Mouse (Mus musculus) CH12.LX (cell line): ENCODE data around the gene Atf7ip2. TPM values are rescaled to one million over a fixed set of nuclear protein-coding genes. Genes with fewer than 3 reads are reported as not detected.
"Not testable (repeated sequence)": the region's sequence is repeated elsewhere in the genome, so short reads cannot be mapped to it uniquely, and the experiment has no call there.

ENCODE experiments used
- DNase-seq: peaks from one replicate; pipeline ENCODE4 v3.0.0-alpha.2; 2013; ENCODE audit errors: extremely low read depth
- H3K27ac ChIP-seq: 2 replicates; pipeline ENCODE4 v1.5.1; 2012; ENCODE audit warnings: low read depth, mild to moderate bottlenecking, control low read depth, moderate library complexity; ENCODE audit not compliant: insufficient read depth
- H3K27me3 ChIP-seq: replicated peaks from 2 replicates; pipeline ENCODE3; 2012; ENCODE audit warnings: inconsistent platforms
- H3K36me3 ChIP-seq, 2 experiments: replicated peaks in 1 of 2; 2 replicates each; pipeline versions ENCODE3 to v1.6.1; 2012; ENCODE audit warnings: inconsistent platforms in 1 of 2, low read length in 1 of 2, mild to moderate bottlenecking in 1 of 2, mixed read lengths in 1 of 2, moderate library complexity in 1 of 2; ENCODE audit not compliant: control insufficient read depth in 1 of 2, insufficient read depth in 1 of 2
- H3K4me1 ChIP-seq, 2 experiments: 2 replicates each; pipeline ENCODE4 v1.6.1; 2012; ENCODE audit warnings: inconsistent platforms in 1 of 2, moderate library complexity in 1 of 2; ENCODE audit not compliant: insufficient read depth in 2 of 2, control insufficient read depth in 1 of 2
- H3K4me2 ChIP-seq: 2 replicates; pipeline ENCODE4 v1.6.1; 2012; ENCODE audit warnings: low read depth, mild to moderate bottlenecking, control low read depth; ENCODE audit not compliant: poor library complexity, insufficient read depth, severe bottlenecking
- H3K4me3 ChIP-seq, 3 experiments: fragments of 150-350 bp in 1 of 3; sonication (generic) in 1 of 3; replicated peaks in 1 of 3; 2 replicates each; pipeline versions ENCODE3 to v1.5.1; 2011 to 2012; ENCODE audit warnings: low read depth in 2 of 3, low read length in 2 of 3, mild to moderate bottlenecking in 2 of 3, moderate library complexity in 2 of 3, control low read depth in 1 of 3, improper control_type of control experiment in 1 of 3, inconsistent platforms in 1 of 3, mixed read lengths in 1 of 3; ENCODE audit not compliant: poor library complexity in 1 of 3
- H3K79me2 ChIP-seq: replicated peaks from 2 replicates; pipeline ENCODE4 v1.6.1; 2012; ENCODE audit warnings: mild to moderate bottlenecking, moderate library complexity; ENCODE audit not compliant: control insufficient read depth, poor library complexity, insufficient read depth, severe bottlenecking; ENCODE audit errors: extremely low read depth
- H3K9ac ChIP-seq: 2 replicates; pipeline ENCODE4 v1.6.1; 2012; ENCODE audit warnings: low read depth, mild to moderate bottlenecking, control low read depth, moderate library complexity; ENCODE audit not compliant: insufficient read depth
- H3K9me3 ChIP-seq: replicated peaks from 2 replicates; pipeline ENCODE3; 2012; ENCODE audit warnings: low read length, inconsistent platforms, mixed read lengths
- BHLHE40 ChIP-seq: IDR thresholded peaks from 2 replicates; pipeline ENCODE4 v1.6.1; 2011; ENCODE audit warnings: mild to moderate bottlenecking, low read depth, low read length, improper control_type of control experiment
- CHD1 ChIP-seq: IDR thresholded peaks from 2 replicates; pipeline ENCODE4 v1.6.1; 2012; ENCODE audit warnings: low read depth, low read length, improper control_type of control experiment, inconsistent platforms
- CHD2 ChIP-seq: IDR thresholded peaks from 2 replicates; pipeline ENCODE4 v1.6.1; 2011; ENCODE audit warnings: low read length, improper control_type of control experiment
- CTCF ChIP-seq, 2 experiments: IDR thresholded peaks in 1 of 2; conservative IDR thresholded peaks in 1 of 2; 2 replicates each; pipeline ENCODE4 v1.5.1; 2011 to 2012; ENCODE audit warnings: low read depth in 2 of 2, low read length in 2 of 2, improper control_type of control experiment in 1 of 2, inconsistent platforms in 1 of 2, mild to moderate bottlenecking in 1 of 2, moderate library complexity in 1 of 2
- E2F4 ChIP-seq: IDR thresholded peaks from 2 replicates; pipeline ENCODE4 v1.6.1; 2011; ENCODE audit warnings: low read depth, low read length, improper control_type of control experiment; ENCODE audit not compliant: insufficient replicate concordance
- ELF1 ChIP-seq: IDR thresholded peaks from 2 replicates; pipeline ENCODE4 v1.6.1; 2014; ENCODE audit warnings: low read depth, mild to moderate bottlenecking, inconsistent platforms, low read length, improper control_type of control experiment
- EP300 ChIP-seq: IDR thresholded peaks from 2 replicates; pipeline ENCODE4 v1.6.1; 2011; ENCODE audit warnings: low read length, improper control_type of control experiment
- ETS1 ChIP-seq: conservative IDR thresholded peaks from 2 replicates; pipeline ENCODE4 v1.6.1; 2012; ENCODE audit warnings: low read depth, mild to moderate bottlenecking, inconsistent platforms, low read length, improper control_type of control experiment, moderate library complexity
- HCFC1 ChIP-seq: IDR thresholded peaks from 2 replicates; pipeline ENCODE4 v1.6.1; 2012; ENCODE audit warnings: low read depth, mild to moderate bottlenecking, inconsistent platforms, low read length, improper control_type of control experiment
- IRF4 ChIP-seq: IDR thresholded peaks from 2 replicates; pipeline ENCODE4 v1.6.1; 2014; ENCODE audit warnings: low read depth, mild to moderate bottlenecking, inconsistent platforms, low read length, improper control_type of control experiment
- JUN ChIP-seq: IDR thresholded peaks from 2 replicates; pipeline ENCODE4 v1.6.1; 2011; ENCODE audit warnings: low read depth, mild to moderate bottlenecking, low read length, improper control_type of control experiment, moderate library complexity; ENCODE audit not compliant: insufficient read depth
- JUND ChIP-seq: conservative IDR thresholded peaks from 2 replicates; pipeline ENCODE4 v1.6.1; 2011; ENCODE audit warnings: low read depth, low read length, improper control_type of control experiment
- MAFK ChIP-seq: IDR thresholded peaks from 2 replicates; pipeline ENCODE4 v1.6.1; 2011; ENCODE audit warnings: low read length, improper control_type of control experiment; ENCODE audit not compliant: insufficient replicate concordance
- MAX ChIP-seq: IDR thresholded peaks from 2 replicates; pipeline ENCODE4 v1.6.1; 2011; ENCODE audit warnings: low read length, improper control_type of control experiment
- MAZ ChIP-seq: IDR thresholded peaks from 2 replicates; pipeline ENCODE4 v1.6.1; 2012; ENCODE audit warnings: low read depth, mild to moderate bottlenecking, inconsistent platforms, low read length, improper control_type of control experiment, moderate library complexity
- MEF2A ChIP-seq: IDR thresholded peaks from 2 replicates; pipeline ENCODE4 v1.6.1; 2014; ENCODE audit warnings: low read depth, mild to moderate bottlenecking, inconsistent platforms, low read length, improper control_type of control experiment, borderline replicate concordance
- MXI1 ChIP-seq: IDR thresholded peaks from 2 replicates; pipeline ENCODE4 v1.6.1; 2011; ENCODE audit warnings: mild to moderate bottlenecking, low read depth, low read length, improper control_type of control experiment
- MYC ChIP-seq: IDR thresholded peaks from 2 replicates; pipeline ENCODE4 v1.6.1; 2011; ENCODE audit warnings: low read depth, mild to moderate bottlenecking, improper control_type of control experiment, low read length
- NELFE ChIP-seq: IDR thresholded peaks from 2 replicates; pipeline ENCODE4 v1.6.1; 2011; ENCODE audit warnings: low read depth, low read length, improper control_type of control experiment
- NRF1 ChIP-seq: IDR thresholded peaks from 2 replicates; pipeline ENCODE4 v1.6.1; 2014; ENCODE audit warnings: low read depth, mild to moderate bottlenecking, inconsistent platforms, low read length, improper control_type of control experiment, moderate library complexity
- POLR2A ChIP-seq: IDR thresholded peaks from 2 replicates; pipeline ENCODE4 v1.6.1; 2011; ENCODE audit warnings: low read depth, mild to moderate bottlenecking, improper control_type of control experiment, low read length
- POLR2AphosphoS2 ChIP-seq: IDR thresholded peaks from 2 replicates; pipeline ENCODE4 v1.6.1; 2011; ENCODE audit warnings: low read depth, low read length, improper control_type of control experiment
- RAD21 ChIP-seq: IDR thresholded peaks from 2 replicates; pipeline ENCODE4 v1.6.1; 2011; ENCODE audit warnings: low read depth, mild to moderate bottlenecking, low read length, improper control_type of control experiment, moderate library complexity
- RCOR1 ChIP-seq: conservative IDR thresholded peaks from 2 replicates; pipeline ENCODE4 v1.6.1; 2012; ENCODE audit warnings: low read depth, mild to moderate bottlenecking, inconsistent platforms, low read length, improper control_type of control experiment
- SIN3A ChIP-seq: IDR thresholded peaks from 2 replicates; pipeline ENCODE4 v1.6.1; 2012; ENCODE audit warnings: low read length, improper control_type of control experiment, inconsistent platforms
- SMC3 ChIP-seq: IDR thresholded peaks from 2 replicates; pipeline ENCODE4 v1.6.1; 2011; ENCODE audit warnings: low read depth, low read length, improper control_type of control experiment
- TBP ChIP-seq: conservative IDR thresholded peaks from 2 replicates; pipeline ENCODE4 v1.6.1; 2011; ENCODE audit warnings: low read depth, low read length, improper control_type of control experiment
- TCF12 ChIP-seq: IDR thresholded peaks from 2 replicates; pipeline ENCODE4 v1.6.1; 2014; ENCODE audit warnings: low read depth, mild to moderate bottlenecking, inconsistent platforms, low read length, improper control_type of control experiment
- UBTF ChIP-seq: IDR thresholded peaks from 2 replicates; pipeline ENCODE4 v1.6.1; 2012; ENCODE audit warnings: low read depth, mild to moderate bottlenecking, inconsistent platforms, low read length, improper control_type of control experiment, moderate library complexity
- USF1 ChIP-seq: IDR thresholded peaks from 2 replicates; pipeline ENCODE4 v1.6.1; 2014; ENCODE audit warnings: low read depth, mild to moderate bottlenecking, inconsistent platforms, low read length, improper control_type of control experiment
- USF2 ChIP-seq: conservative IDR thresholded peaks from 2 replicates; pipeline ENCODE4 v1.6.1; 2011; ENCODE audit warnings: low read depth, low read length, improper control_type of control experiment
- ZMIZ1 ChIP-seq: IDR thresholded peaks from 2 replicates; pipeline ENCODE4 v1.6.1; 2012; ENCODE audit warnings: low read depth, mild to moderate bottlenecking, inconsistent platforms, low read length, improper control_type of control experiment
- ZNF384 ChIP-seq: IDR thresholded peaks from 2 replicates; pipeline ENCODE4 v1.6.1; 2012; ENCODE audit warnings: low read depth, low read length, improper control_type of control experiment, inconsistent platforms
- dilution Hi-C: fragments of 300-500 bp; cut with MboI; formaldehyde crosslinking; loops from 2 replicates; pipeline ENCODE4 v1.14.3; 2020; ENCODE audit warnings: low sequenced_read_pairs; ENCODE audit not compliant: extremely low pct_unique_long_range_greater_than_20kb, extremely low pct_ligation_motif_present
- in situ Hi-C: fragments of 300-500 bp; cut with MboI; formaldehyde crosslinking; loops from 3 replicates; pipeline ENCODE4 v1.14.3; 2019; ENCODE audit warnings: low sequenced_read_pairs, low pct_ligation_motif_present, low pct_unique_long_range_greater_than_20kb, mixed read lengths
- polyA plus RNA-seq: library from polyadenylated mRNA; unstranded; fragments of >175 nt; gene quantifications from 2 replicates; pipeline ENCODE4 v1.2.1, GENCODE M21; 2012; ENCODE audit warnings: low read depth; ENCODE audit not compliant: insufficient read length
- total RNA-seq, 2 experiments: library from RNA; depleted of rRNA; stranded (reverse); fragments of 300-350 nt in 1 of 2; fragments of >200 nt in 1 of 2; gene quantifications; 2 replicates each; pipeline ENCODE4 v1.2.3; 2012 to 2014

The Atf7ip2 gene
- total and polyA plus RNA-seq, 3 experiments: not detected

DNA sequence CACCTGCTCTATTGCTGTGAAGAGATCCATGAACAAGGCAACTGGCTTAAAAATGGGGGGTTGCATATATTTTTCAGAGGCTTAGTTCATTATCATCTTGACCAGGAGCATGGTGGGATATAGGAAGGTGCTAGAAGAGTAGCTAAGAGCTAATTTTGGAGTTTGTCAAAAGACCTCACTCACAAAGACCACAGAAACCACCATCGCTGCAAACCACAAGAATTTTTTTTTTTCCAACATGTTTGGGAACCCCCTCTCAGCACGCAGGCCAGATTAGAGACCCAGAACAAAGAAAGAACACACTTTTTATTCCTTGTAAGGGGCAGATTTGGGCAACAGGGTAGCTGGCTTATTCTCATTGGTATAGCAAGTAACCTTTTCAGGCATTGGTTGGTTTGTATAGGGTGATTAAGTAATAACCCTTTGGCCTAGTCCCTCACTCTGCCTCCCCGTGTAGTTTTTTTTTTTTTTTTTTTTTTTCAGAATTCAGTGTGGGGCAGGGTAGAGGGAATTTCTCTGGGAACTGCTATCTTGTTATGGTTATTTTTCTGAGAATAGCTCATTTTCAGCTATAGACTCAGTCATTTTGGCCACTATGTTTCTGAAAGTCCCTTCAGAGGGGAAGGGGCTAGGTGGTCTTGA is 20.2 kb upstream of the Atf7ip2 start:
- H3K9me3 ChIP-seq: peaks cover 7% of the 10 kb centered on the region
- H3K27ac ChIP-seq: peak overlapping the region; percentile 91
- peak; percentile 86 for DNase-seq
- H3K36me3 ChIP-seq: peaks cover 0 to 9% of the 10 kb centered on the region in 2 experiments
- H3K4me3 ChIP-seq: peak overlapping the region in 1 of 3 experiments; percentile 37
- H3K27me3 ChIP-seq: no peaks in the 10 kb centered on the region
- no peaks in the 10 kb centered on the region for H3K79me2 ChIP-seq
- H3K4me1 ChIP-seq: peaks cover 8 to 42% of the 10 kb centered on the region in 2 experiments
- H3K9ac ChIP-seq: peak overlapping the region; percentile 54
- in situ Hi-C loops (no loop called here), dilution Hi-C loops (no loop called here)
- peak; percentile 90 for TF ChIP-seq BHLHE40
- TF ChIP-seq MAFK: peak; percentile 87
- peak; percentile 99 for TF ChIP-seq MEF2A
- no peak for TF ChIP-seq POLR2AphosphoS2
- peak; percentile 62 for TF ChIP-seq CHD2
- TF ChIP-seq IRF4: peak; percentile 80
- TF ChIP-seq RCOR1: peak; percentile 60
- TF ChIP-seq TBP: peak; percentile 50; the same call in 1 of the 2 replicates
- TF ChIP-seq MXI1: peak; percentile 31; the same call in 1 of the 2 replicates
- no peak; the same call in 1 of the 2 replicates for TF ChIP-seq POLR2A
- TF ChIP-seq NELFE: peak; percentile 18; the same call in 1 of the 2 replicates
- TF ChIP-seq JUN: peak; percentile 56
- TF ChIP-seq CHD1: peak; percentile 38
- peak; percentile 96 for TF ChIP-seq ZNF384
- TF ChIP-seq UBTF: 0 out of 2 replicates have a peak, but pooled peaks have one; percentile 61
- TF ChIP-seq USF1: no peak
- no peak for TF ChIP-seq CTCF (conservative IDR thresholded peaks at IDR 0.05 in 1 of 2, IDR thresholded peaks at IDR 0.05 in 1 of 2; ENCODE audit: low read depth in 2 of 2, low read length in 2 of 2)
- peak; percentile 67 for TF ChIP-seq TCF12
- peak; percentile 17; the same call in 1 of the 2 replicates for TF ChIP-seq HCFC1
- no peak for TF ChIP-seq NRF1
- TF ChIP-seq ELF1: peak; percentile 3; the same call in 1 of the 2 replicates
- no peak for TF ChIP-seq E2F4
- peak; percentile 68; the same call in 1 of the 2 replicates for TF ChIP-seq SIN3A
- TF ChIP-seq MYC: peak; percentile 67
- no peak for TF ChIP-seq SMC3
- TF ChIP-seq MAZ: 0 out of 2 replicates have a peak, but pooled peaks have one; percentile 60
- TF ChIP-seq MAX: peak; percentile 52
- no peak for TF ChIP-seq USF2
- no peak; the same call in 1 of the 2 replicates for TF ChIP-seq RAD21
- TF ChIP-seq ZMIZ1: no peak
- peak; percentile 93 for TF ChIP-seq ETS1
- peak; percentile 94 for TF ChIP-seq EP300
- TF ChIP-seq JUND: peak; percentile 25; the same call in 1 of the 2 replicates
- H3K4me2 ChIP-seq: peak overlapping the region; percentile 89

DNA sequence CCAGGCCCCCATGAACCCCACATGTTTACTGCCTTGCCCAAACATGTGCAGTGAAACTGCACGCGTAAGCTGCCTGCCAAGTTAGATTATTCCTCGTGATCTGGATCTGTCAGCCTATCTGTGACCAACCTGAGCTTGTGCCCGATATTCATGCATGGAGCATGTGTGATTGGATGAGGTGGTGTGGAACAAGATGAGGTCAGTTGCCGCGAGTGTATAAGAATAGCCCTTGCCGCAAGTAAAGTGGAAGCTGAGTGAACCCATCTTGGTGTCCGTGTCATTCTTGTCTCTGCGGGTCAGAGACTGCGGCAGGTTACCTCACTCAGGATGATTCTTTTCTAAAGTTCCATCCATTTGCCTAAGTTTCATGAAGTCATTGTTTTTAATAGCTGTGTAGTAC is 5.1 kb upstream of the Atf7ip2 start:
- peaks cover 24% of the 10 kb centered on the region for H3K9me3 ChIP-seq
- dilution Hi-C loops, H3K36me3 ChIP-seq, H3K27me3 ChIP-seq, DNase-seq, H3K4me3 ChIP-seq, H3K27ac ChIP-seq, H3K4me2 ChIP-seq, H3K9ac ChIP-seq, H3K79me2 ChIP-seq, H3K4me1 ChIP-seq, in situ Hi-C loops: not testable (repeated sequence)
